ENCODE assay signal across 7 mouse cellular contexts in the genomic region with DNA sequence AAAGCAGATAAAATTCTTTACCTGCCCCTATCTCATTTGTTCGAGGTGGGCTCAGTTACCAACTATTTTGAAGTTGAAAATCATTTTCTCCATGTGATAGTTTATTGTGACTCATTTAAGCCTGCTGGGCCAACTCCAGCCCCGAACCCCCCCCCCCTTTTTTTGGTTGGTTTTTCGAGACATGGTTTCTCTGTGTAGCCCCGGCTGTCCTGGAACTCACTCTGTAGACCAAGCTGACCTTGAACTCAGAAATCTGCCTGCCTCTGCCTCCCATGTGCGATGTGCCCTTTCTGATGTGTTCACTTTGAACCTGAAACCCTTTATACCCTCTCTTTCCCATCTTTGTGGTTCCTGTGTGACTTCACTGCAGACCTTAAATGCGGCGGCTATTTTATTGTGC. TPM values are rescaled to one million over a fixed set of nuclear protein-coding genes. Genes with fewer than 3 reads are reported as not detected.
A peak's percentile ranks its signal among the peaks of the same experiment; 100 is the strongest.
DNase-seq lines count a peak whose midpoint lies in the region; ATAC-seq lines count a peak whose summit lies in the region.

No protein-coding gene starts in this region.

- H3K36me3 ChIP-seq in forebrain, embryonic 12.5 days (replicated peaks) = no peaks in the 10 kb centered on the region
- H3K36me3 ChIP-seq in limb, embryonic 15.5 days = no peaks in the 10 kb centered on the region
- H3K36me3 ChIP-seq in stomach, embryonic 16.5 days (ENCODE audit: control insufficient read depth, insufficient read depth, low read length) = no peaks in the 10 kb centered on the region

- DNase-seq in retina, embryonic 14.5 days (ENCODE audit: low spot score) = peak; percentile 1
- DNase-seq in retina, postnatal 1 day = no peak
- no peak for DNase-seq in urinary bladder, adult 18-20 months (ENCODE audit: low spot score in 2 of 2)
- no peak for DNase-seq in thymus, adult 18-20 months

- WGBS in forebrain, embryonic 12.5 days = 49% methylated on average over 7 of the region's 7 CpGs
- WGBS in limb, embryonic 15.5 days = 46% methylated on average over 7 of the region's 7 CpGs
- WGBS in stomach, embryonic 16.5 days = 37% methylated on average over 7 of the region's 7 CpGs

- peaks cover 6% of the 10 kb centered on the region for H3K4me1 ChIP-seq in forebrain, embryonic 12.5 days
- no peaks in the 10 kb centered on the region; the same call in 1 of the 2 replicates for H3K4me1 ChIP-seq in limb, embryonic 15.5 days
- no peaks in the 10 kb centered on the region for H3K4me1 ChIP-seq in stomach, embryonic 16.5 days (ENCODE audit: control insufficient read depth, insufficient read depth, low read length)

- no peaks in the 10 kb centered on the region for H3K27me3 ChIP-seq in forebrain, embryonic 12.5 days
- H3K27me3 ChIP-seq in limb, embryonic 15.5 days = no peaks in the 10 kb centered on the region
- H3K27me3 ChIP-seq in stomach, embryonic 16.5 days (ENCODE audit: control insufficient read depth, insufficient read depth, low read length) = no peaks in the 10 kb centered on the region; the same call in 1 of the 2 replicates

- ATAC-seq in forebrain, embryonic 12.5 days (ENCODE audit: low FRiP score) = no peak
- ATAC-seq in limb, embryonic 15.5 days (ENCODE audit: insufficient number of reproducible peaks, low FRiP score, low TSS enrichment, low read depth) = no peak
- 0 out of 2 replicates have a peak, but pooled peaks have one; percentile 6 for ATAC-seq in stomach, embryonic 16.5 days (ENCODE audit: insufficient read depth, low FRiP score)

- H3K9ac ChIP-seq in forebrain, embryonic 12.5 days = no peak overlapping the region
- H3K9ac ChIP-seq in limb, embryonic 15.5 days = no peak overlapping the region
- H3K9ac ChIP-seq in stomach, embryonic 16.5 days (ENCODE audit: low read length) = peak overlapping the region; percentile 76

- H3K9me3 ChIP-seq in forebrain, embryonic 12.5 days = no peaks in the 10 kb centered on the region
- no peaks in the 10 kb centered on the region for H3K9me3 ChIP-seq in limb, embryonic 15.5 days
- H3K9me3 ChIP-seq in stomach, embryonic 16.5 days (replicated peaks; ENCODE audit: control insufficient read depth, low read length) = no peaks in the 10 kb centered on the region

- peak overlapping the region; percentile 57 for H3K4me2 ChIP-seq in forebrain, embryonic 12.5 days
- peak overlapping the region; percentile 32 for H3K4me2 ChIP-seq in limb, embryonic 15.5 days
- peak overlapping the region; percentile 45 for H3K4me2 ChIP-seq in stomach, embryonic 16.5 days (ENCODE audit: low read depth, low read length)

- H3K4me3 ChIP-seq in forebrain, embryonic 12.5 days (replicated peaks) = peak overlapping the region; percentile 50
- peak overlapping the region; percentile 52 for H3K4me3 ChIP-seq in limb, embryonic 15.5 days
- H3K4me3 ChIP-seq in stomach, embryonic 16.5 days (replicated peaks; ENCODE audit: low read length) = peak overlapping the region; percentile 58

- H3K27ac ChIP-seq in forebrain, embryonic 12.5 days = no peak overlapping the region
- H3K27ac ChIP-seq in limb, embryonic 15.5 days = peak overlapping the region; percentile 89
- peak overlapping the region; percentile 85; the same call in 1 of the 2 replicates for H3K27ac ChIP-seq in stomach, embryonic 16.5 days (ENCODE audit: low read length)

RNA-seq across cellular contexts. Expression of a gene that starts 0.4 kb away (rescaled TPM):
- polyA plus RNA-seq in forebrain, embryonic 12.5 days (2016; fragmentation: Nextera tagmentation; extraction: Ambion mirVana) = 13.7 and 14.1 TPM in 2 replicates
- polyA plus RNA-seq in limb, embryonic 15.5 days (2015; fragmentation: Nextera tagmentation; extraction: Ambion mirVana) = 9.8 and 11.2 TPM in 2 replicates
- 7.3 and 9.3 TPM in 2 replicates for polyA plus RNA-seq in stomach, embryonic 16.5 days (2015; fragmentation: Nextera tagmentation; extraction: Ambion mirVana)

RNA-seq across cellular contexts. Expression of a gene that starts 10.9 kb away (rescaled TPM):
- 14.2 and 15.3 TPM in 2 replicates for polyA plus RNA-seq in forebrain, embryonic 12.5 days (2016; fragmentation: Nextera tagmentation; extraction: Ambion mirVana)
- 4.5 and 5.6 TPM in 2 replicates for polyA plus RNA-seq in limb, embryonic 15.5 days (2015; fragmentation: Nextera tagmentation; extraction: Ambion mirVana)
- 6.1 and 6.5 TPM in 2 replicates for polyA plus RNA-seq in stomach, embryonic 16.5 days (2015; fragmentation: Nextera tagmentation; extraction: Ambion mirVana)

RNA-seq across cellular contexts. Expression of a gene that starts 45.5 kb away (rescaled TPM):
- polyA plus RNA-seq in forebrain, embryonic 12.5 days (2016; fragmentation: Nextera tagmentation; extraction: Ambion mirVana) = 137 and 146 TPM in 2 replicates
- polyA plus RNA-seq in limb, embryonic 15.5 days (2015; fragmentation: Nextera tagmentation; extraction: Ambion mirVana) = 13.8 and 16.3 TPM in 2 replicates
- 14.6 and 16.0 TPM in 2 replicates for polyA plus RNA-seq in stomach, embryonic 16.5 days (2015; fragmentation: Nextera tagmentation; extraction: Ambion mirVana)
